Mouse (Mus musculus) ES-CJ7 (cell line): ENCODE data around the gene Tas2r114.

Source experiments
- DNase-seq: peaks from one replicate; pipeline ENCODE4 v3.0.0; 2011; ENCODE audit warnings: low read depth, low spot score

Tas2r114 gene

DNA sequence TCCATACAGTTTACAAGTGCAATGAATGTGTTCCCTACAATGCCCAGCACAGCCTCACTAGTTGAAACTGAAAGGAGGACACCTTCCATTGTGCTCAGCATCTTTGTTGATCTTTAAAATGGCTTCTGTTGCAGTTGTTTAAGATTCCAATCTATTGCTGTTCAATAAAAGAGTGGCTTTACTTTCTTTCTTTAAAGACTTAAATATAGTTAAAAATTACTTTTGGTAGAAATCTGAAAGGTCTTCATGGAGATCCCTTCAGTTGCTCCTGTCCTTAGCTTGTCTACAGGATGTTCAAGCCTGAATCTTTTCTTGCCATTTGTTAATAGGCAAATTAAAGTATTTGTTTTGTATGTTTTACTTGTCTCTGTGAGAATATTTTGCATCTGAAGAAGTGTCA lies at the start of gene Tas2r114:
Gene Tas2r114 (minus strand): TSS at position 101 of the 400 bp plus-strand sequence.
- DNase-seq: no peak

DNA sequence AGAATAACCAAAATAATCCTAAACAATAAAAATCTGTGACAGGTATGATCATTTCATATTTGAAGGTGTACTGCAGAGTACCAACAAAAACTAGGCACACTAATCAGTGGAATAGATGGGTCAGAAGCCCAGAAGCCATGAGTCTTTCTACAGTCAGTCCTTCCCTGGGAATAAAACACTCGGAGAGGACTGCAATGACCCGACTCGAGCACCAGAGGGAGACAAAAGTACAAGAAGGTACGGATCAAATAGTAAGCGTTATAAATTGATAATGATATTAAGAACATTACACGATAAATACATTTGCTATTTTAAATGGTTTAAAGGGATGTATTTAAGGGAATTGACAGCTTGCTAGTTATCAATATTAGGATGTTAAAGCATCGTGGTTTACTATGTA lies 22.9 kb upstream of the Tas2r114 start:
- DNase-seq: peak; percentile 59

DNA sequence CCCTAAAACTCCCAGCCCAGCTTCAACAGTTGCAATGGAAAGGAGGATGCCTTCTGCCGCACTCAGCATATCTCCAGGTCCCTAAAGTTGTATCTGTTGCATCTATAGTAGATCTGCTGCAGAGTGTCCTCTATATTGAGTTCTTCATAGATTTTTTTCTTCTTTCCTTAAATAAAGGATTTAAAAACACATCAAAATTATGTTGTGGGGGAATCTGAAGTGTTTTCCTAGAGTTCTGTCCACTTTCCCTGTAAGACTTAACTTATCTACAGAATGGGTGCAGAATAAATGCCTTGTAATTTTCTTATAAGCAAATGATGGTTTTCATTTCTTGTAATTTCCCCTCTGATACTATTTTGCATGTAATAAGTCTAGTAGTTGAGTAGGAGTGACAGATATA lies 2.5 kb downstream of the Tas2r114 start, which contains the start of gene Tas2r105:
Gene Tas2r105 (minus strand): TSS at position 101 of the 400 bp plus-strand sequence.
- no peak for DNase-seq

DNA sequence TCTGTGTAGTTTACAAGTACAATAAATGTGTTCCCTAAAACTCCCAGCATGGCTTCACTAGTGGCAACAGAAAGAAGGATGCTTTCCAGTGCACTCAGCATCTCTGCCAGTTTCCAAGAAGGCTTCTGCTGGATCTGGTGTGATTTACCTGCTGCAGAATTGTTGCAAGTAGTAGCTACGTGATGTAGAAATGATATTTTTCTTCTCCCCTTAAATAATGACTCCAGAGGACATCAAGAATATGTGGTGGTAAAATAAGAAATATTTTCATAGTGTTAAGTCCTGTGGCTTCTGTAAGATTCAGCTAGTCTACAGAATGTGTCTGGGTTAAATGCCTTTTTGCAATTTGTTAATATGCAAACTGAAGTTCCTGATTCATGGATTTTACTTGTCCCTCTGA lies 4.2 kb downstream of the Tas2r114 start, which contains the start of gene Tas2r104:
Gene Tas2r104 (minus strand): TSS at position 101 of the 400 bp plus-strand sequence.
- no peak for DNase-seq

DNA sequence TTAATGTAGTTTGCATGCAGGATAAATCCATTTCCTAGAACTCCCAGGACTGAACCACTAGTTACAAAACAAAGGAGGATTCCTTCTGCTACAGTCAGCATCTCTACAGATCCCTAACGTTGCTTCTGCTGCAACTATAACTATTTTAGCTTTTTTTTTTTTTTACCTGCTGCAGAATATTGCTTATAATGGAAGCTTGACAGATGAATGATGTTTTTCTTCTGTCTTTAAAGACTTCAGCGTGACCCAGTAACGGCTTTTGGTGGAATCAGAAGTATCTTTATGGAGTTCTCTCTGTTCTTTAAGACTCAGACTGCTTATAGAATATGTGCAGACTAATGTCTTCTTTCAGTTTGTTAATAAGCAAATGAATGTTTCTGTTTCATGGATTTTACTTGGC lies 11.1 kb downstream of the Tas2r114 start, which contains the start of gene Tas2r106:
Gene Tas2r106 (minus strand): TSS at position 101 of the 400 bp plus-strand sequence.
- no peak for DNase-seq

DNA sequence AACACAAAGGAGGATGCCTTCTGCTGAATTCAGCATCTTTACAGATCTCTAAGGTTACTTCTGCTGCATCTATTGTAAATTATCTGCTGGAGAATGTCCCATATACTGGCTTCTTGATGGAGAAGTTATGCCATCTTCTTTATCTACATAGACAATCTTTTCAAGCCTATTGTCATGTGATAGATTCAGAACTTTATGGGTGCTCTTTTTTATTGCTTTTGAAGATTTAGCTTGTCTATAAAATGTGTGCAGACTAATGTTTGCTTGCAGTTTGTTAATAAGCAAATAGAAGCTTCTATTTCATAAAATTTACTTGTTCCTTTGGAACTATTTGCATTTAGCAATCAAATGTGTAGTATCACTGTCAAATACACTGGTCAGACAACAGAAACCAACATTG lies 29.8 kb downstream of the Tas2r114 start, which contains the start of gene Tas2r107:
Gene Tas2r107 (minus strand): TSS at position 101 of the 400 bp plus-strand sequence.
- DNase-seq: no peak
